Mouse (Mus musculus): ENCODE measurements around the gene Crhr2.
A peak's percentile ranks its signal among the peaks of the same experiment; 100 is the strongest.

Crhr2 gene

DNA sequence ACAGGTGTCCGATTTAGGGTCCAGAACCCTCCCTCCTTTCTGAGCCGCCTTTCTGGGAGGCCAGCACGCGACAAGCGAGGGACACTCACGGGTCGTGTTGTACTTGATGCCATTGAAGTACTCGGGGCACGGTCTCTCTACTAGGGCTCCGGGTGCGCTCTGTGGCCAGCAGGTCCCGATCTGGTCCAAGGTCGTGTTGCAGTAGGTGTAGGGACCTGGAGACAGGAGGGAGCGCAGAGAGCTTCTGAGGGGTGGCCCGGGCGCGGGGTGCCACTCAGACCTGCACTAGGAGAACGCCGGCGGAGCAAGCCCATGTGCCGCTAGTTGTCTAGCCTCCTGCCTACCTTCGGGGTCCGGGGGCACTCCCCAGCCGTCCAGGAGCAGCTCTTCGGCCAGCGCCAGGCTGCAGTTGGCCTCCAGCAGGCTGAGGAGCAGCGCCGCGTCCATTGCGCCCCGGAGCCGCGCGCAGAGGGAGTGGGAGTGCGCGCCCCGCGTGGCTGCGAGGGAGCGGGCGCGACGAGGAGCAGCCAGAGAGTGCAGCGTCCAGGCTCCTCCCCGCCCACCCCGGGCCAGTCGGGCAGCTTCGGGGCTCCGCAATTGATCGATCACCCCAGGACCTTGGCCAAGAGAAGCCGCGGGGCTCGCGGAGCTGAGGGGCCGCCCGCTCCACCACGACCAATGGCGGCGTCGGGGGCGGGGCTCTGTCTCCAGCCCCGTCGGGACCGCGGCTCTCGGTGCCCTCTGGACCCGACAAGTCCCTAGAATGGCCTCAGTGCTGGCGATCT is 15.3 kb downstream of the Crhr2 start:
- DNase-seq (ENCODE audit: low spot score), result no peak

DNA sequence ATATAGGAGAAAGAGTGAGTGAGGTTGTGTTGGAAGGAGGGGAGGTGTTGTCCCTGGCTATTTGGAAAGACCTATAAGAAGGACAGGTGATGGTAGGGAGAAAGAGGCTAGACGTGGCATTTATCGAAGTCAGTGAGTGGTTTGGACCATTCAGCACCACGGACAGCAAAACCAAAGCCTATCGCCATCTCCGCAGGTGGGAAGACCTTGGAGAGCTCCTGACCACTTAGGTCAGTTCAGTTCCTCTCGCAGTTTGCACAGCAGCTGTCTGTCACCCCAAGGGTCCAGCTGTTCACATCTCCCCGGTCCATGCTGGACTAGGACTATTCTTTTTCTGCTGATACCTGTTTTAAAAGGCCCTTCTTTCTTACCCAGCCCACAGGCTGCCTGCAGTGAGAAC is 24.5 kb downstream of the Crhr2 start:
- DNase-seq (ENCODE audit: low spot score), result no peak

DNA sequence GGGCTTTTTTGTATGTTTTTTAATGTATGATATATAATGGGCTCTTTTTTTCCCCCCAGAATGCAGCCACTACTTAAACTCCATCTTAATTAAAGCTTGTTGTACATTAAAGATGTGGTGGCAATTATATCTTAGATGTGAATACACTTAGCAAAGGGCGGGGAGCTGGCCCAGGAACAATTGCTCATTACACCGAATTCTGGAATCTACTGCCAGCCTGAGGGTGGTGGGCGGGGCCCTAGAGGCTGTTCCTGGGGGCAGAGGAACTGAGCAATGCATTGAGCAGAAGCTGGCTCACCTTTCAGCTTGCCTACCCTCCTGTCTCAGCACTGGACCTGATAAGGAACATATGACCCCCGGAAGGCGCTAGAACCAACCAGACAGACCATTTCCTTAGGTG is 34.2 kb downstream of the Crhr2 start:
- DNase-seq (ENCODE audit: low spot score), result no peak

DNA sequence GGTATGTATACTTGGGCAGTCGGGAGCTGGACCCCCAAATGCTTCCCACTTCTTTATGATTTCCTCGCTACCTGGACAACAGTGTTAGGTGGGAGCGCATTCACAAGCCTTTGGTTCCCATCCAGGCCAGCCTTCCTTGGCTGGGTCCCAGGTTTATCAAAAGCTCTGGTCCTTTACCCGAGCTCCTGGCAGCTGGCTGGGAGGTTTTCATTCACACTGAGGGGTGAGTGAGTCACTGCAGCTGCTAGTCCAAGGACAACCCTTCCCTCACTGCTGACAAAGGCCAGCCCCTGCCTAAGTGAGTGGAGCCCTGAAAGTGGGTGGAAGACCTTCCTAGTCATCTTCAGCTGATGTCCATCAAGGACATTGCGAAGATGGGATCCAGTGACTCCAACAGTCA is 34.8 kb downstream of the Crhr2 start:
- DNase-seq (ENCODE audit: low spot score), result no peak

DNA sequence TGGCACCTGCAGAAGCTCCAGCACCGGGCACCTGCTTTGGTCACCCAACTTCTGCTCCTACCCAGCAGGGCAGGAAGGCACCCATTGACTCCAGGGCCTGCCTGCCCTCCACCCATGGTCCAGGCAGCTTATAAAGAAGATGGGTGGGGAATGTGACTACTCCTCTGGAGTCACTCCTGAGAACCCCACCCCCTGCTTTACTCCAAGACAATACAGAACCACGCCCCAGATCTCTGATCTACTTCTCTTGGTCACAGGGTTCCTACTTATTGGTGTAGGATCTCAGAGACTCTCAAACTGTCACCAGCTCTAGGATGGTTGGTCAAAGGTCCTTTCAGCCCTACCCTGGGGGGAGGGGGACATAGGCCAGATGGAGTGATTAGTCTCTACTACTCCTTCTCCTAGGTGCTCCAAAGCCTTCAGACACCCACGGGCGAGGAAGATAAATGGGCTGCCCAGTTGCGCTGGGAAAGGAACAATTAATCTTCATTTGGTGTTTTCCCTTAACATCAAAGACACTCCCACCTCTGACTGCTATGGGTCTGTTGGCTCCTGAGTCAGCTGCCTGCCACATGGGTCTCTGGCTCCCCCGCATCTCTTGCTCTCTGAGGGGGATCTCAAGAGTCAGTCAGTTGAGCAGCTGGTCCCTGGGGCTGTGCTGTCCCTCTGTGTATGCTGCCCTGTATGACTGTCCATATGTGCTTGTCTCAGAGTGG is 39.2 kb downstream of the Crhr2 start:
- DNase-seq (ENCODE audit: low spot score), result no peak

DNA sequence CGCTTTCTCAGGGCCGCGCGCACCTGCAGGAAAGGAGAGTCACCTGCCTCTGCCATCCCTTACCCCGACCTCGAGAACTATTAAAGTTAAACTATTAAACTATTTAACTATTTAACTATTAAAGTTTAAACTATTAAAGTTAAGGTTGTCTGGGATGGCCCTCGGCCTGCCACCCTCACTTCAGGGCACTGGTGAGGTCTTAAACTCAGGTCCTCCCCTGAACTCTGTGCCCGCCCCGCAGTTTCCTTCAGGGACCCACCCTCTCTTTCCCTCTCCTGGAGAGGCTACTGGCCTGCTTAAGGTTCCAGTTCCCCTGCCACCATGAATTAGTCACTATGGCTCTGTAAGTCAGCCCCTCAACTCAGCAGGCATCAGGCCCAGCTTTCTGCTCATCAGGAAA is 41.4 kb downstream of the Crhr2 start:
- no peak for DNase-seq (ENCODE audit: low spot score)

DNA sequence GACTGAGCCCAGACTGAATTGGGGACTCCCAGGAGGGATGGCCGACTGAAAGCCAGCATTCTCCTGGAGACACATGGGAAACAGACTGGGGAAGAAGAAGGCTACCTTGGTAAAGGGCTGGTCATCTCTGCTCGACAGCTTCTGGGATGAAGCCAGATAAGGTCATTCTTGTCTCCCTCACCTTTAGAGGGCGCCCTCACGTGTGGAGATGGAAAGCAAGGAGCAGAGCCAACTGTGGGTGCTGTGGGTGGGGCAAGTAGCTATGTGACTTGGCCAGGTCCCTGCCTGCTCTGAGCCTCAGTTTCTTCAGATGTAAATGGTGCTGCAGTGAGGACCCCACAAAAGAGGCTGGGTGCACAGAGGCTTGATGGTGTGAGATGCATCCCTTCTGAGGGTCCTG is 42.2 kb downstream of the Crhr2 start:
- DNase-seq (ENCODE audit: low spot score), result no peak

DNA sequence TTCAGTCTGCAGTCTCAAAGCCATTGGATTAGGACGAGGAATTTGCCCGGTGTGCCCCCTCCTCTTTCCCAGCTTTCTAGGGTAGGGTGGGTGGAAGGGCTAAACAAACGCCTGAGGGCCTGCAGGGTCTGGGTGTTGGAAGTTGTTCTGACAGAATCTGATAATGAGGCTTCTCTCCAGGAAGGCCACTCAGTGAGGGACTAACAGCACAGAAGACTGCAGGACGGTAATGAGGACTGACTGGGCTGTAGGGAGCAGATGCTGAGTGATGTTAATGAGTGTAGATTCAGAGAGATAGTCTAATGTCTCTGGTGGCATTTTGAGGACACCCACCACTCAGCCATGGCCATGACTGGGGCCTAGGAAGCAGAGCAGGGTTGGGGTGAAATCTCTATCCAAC is 45.5 kb downstream of the Crhr2 start:
- DNase-seq (ENCODE audit: low spot score), result no peak

DNA sequence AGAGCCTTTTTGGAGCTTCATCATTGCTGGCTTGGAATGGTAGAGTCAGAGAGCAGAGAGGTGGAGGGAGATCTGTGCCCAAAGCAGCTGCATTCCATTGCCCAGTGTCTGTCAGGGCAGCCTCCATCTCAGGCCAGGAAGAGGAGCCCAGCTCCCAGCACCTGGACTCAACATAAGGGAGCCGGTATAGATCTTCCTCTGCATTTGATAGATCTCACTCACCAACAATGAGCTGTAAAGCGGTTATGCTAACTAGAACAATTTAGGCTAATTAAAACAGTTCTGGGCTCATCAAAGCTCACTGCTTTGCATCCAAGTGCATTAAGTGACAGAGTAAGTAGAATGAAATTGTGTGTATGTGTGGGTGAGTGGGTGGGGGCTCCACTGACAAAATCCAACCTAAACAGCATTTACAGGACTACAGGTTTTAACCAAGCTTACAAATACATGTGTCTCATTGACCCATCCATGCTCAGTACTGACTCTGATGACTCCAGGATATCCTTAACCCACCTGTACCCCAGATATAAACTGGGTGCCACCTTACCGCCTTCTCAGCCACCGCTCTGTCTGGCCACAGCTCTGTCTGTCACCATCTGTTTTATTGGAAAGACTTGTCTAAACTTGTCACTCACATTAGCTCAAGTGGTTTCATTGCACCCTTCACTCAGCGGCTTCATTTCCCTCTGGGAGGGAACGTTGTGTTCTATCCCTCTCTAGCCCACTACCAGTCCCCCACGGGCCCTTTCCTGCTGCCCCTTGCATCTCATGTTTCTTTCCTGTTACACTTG is 50.4 kb downstream of the Crhr2 start:
- DNase-seq (ENCODE audit: low spot score), result no peak

DNA sequence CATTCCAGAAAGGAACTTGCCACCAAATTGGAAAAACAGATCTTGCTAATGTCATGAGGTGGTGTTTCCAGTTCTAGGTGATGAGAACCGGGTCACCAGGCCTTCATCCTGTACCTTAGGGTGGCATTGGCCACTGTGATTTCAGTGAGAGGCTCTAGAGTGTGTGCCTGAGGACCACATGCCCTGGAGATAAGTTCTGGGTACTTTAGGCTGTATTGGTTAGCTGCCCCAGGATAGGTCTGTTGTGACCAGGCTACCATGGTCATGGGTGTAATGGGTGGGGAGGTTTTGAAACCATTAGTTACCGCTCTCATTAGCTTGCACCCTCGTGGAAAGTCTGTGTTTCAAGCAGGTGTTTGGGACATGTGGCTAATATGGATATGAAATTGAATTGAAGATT is 51.4 kb downstream of the Crhr2 start:
- no peak for DNase-seq (ENCODE audit: low spot score)

DNA sequence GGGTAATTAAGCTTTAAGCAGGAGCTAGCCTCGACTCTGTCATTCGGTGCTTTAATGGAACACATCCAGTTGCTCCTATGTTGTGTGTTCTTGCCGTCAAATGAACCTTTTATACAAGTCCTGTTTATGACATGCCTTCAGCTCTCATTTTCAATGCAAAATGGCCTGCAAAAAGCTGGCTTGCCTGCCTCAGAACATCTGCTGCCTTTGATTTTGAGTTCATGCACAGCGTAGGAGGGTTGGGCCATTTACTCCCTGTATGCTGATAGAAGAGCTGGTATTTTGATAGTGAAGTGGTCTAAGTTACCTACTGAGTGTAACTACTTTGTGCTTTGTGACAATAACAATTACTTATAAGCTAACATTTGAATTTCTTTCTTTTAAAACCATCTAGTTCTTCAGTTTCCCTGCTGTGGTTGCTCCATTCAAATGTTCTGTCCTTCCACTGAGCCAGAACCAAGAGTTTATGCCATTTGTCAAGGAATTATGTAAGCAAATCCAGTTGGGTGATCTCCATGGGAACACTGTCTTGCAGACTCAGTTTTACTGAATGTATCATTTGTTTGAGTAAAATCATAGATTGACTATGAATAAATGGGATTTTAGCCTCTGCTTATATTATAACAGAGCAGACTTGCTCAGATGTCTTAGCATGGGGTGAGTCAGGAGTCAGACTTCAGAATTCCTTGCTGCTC is 56.1 kb downstream of the Crhr2 start:
- no peak for DNase-seq (ENCODE audit: low spot score)

DNA sequence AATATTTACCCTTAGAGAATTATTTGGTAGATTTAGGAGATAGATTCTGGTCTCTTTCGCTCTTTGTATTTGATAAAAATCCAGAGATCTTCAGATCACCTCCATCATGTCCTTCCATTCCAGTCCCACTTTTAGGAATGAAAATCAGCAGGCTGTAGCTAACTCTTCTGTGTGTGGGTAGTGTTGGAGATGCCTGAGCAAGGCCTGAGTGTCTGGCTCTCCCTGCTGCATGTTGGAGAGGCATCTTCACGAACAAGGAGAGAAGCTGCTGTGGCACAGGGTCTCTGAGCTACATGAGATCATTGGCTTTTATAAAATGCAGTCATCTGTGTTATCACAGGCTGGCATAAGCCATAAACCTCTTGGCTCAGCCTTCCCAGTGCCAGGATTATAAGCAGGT is 66.9 kb downstream of the Crhr2 start:
- DNase-seq (ENCODE audit: low spot score), result no peak

DNA sequence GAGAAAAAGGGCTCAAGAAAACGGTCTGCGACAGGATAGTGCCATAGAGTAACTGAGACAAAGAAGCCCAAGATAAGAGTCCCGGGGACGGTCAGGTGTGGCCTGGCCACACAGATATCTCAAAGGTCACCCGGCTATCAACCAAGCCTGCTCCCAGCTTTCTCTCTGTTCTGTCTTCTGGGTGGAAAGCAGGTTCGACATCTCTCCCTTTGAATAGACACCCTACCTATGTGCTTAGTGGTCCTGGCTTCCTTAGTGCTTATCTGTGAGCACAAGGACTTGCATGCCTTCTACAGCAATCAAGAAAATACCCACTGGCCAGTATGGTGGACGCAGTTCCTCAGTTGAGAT is 68.4 kb downstream of the Crhr2 start:
- no peak for DNase-seq (ENCODE audit: low spot score)

DNA sequence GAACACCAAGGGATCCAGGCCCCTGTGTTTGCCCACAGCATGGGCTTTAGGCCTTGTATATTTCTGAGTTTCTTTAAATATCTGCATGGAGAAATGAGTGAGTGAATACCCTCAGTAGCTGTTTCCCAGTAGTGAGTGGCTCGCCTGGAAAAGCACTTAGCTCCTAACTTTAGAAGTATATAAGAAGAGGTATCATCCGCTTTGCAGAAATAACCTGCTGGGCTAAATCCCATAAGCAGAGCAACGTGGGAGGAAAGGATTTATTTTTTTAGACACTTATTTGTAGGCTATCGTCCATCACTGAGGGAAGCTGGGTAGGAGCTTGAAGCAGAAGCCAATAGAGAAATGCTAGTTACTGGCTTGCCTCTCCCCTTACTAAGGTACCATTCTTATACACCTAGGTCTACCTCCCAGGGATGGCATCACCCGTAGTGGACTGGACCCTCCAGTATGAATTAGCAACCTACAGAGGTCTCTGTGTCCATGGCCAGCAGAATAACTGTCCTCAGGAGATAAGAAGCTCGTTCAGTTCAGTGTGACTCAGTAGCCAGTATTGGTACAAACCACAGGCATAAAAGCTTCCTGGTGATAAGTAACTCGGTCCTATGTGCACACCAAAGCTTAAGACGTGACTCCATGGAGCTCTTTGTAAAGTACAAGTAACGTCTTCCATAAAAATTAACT is 68.9 kb downstream of the Crhr2 start:
- DNase-seq (ENCODE audit: low spot score), result no peak

DNA sequence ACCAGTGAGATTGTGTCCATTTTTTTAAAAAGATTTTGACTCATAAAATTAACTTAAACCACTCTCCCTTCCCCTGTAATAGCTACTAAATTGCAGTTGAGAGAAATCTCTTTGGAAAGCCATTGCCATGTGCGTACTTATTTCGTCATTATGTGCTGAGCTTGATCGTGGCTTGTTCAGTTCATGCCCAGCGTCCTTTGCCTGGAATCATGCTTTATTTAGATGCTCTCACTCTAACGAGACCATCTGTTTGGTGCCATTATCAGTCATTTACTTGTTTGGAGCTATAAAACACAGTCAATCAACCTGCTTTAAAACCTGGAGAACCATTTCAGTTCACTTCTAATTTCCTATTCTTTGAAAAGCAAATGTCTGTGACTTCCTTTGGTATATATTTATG is 70.6 kb downstream of the Crhr2 start:
- peak; percentile 26 for DNase-seq (ENCODE audit: low spot score)

DNA sequence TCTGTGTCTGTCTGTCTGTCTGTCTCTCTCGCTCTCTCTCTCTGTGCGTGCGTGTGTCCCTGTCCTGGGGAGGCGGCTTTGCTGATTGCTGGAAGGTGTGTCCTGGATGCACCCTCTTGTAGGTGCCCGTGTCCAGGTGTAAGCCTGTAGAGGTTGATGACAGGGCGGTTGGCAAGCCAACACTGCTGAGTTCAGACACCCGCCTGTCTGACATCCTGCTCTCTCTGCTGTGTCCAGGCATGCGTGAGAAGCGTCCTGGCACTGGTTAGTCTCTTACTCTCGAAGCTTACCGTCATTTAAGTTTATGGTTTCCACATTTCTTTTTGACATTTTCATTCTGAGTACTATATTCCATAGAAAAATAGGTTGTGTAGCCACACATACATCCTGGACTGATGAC is 71.5 kb downstream of the Crhr2 start:
- DNase-seq (ENCODE audit: low spot score), result no peak

DNA sequence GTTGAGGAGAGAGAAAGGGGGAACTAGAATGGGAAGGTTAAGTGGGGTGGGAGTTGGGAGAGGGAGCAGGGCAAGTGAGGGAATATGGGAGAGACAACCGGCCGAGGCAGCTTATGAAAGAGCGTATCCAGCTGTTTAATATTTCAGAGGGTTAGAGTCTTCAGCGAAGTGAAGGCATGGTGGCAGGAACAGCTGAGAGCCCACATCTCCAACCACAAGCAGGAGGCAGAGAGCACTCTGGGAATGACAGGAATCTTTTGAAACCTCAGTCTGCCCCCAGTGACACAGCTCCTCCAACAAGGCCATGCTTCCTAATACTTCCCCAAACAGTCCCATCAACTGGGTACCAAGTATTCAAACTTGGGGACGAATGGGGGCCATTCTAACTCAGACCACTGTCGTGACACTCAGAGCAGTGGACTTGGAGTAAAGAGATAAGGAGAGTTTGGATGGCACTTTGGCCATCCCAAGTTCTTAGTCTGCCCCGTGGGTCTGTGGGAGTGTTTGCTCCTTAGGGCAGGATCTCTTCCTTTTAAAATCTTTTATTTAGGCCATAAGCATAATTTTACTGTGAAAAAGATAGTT is 72.5 kb downstream of the Crhr2 start:
- DNase-seq (ENCODE audit: low spot score), result no peak

DNA sequence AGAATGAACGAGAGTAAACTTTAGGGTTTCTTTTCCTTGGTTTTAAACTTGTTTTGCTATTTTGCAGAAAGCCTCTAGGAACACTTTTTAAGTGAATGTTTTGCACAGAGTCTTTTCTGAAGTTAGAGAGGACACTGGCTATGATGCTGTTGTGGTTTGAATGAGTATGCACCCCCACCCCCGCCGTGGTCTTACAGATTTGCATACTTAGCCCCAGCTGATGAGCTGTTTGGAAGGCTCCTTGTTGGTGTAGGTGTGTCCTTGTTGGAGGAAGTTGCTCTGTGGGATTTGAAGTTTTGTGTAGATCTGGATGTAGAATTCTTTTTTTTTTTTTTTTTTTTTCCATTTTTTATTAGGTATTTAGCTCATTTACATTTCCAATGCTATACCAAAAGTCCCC is 75.4 kb downstream of the Crhr2 start:
- no peak for DNase-seq (ENCODE audit: low spot score)

DNA sequence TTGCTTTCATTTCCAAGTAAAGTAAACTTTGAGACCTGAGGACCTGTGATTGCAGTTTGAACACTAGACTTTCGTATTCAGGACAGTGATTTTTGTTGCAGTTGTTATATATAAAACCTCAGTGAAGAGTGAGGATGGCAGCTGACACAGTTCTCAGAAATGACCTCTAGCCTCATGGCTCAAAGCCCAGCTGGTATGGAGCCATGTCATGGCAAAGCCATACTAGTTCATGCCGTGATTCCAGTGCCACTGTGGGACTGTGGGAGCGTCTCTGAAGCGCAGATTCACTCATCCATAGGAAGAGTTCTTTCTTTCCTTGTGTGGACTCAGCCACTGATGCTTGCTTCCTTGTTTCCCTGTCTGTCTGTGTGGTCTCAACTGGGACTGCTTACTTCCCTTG is 78.3 kb downstream of the Crhr2 start:
- no peak for DNase-seq (ENCODE audit: low spot score)

DNA sequence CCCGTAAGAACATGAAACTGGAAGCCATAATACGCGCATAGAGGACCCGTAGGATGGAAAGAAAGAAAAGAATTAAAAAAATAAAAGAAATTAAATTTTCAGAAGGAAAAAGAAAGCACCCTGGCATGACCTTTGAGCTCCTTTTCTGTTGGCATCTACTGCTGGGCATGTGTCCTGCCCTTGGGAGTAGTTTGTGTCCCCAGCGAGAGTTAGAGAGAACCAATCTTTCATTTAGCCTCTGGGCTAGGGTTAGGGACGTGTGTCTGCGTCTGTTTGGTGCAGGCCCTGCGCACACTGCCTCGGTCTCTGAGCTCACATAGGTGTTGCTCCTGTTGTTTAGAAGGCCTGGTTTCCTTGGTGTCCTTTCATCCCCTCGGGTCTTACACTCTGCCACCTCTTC is 83.6 kb downstream of the Crhr2 start:
- DNase-seq (ENCODE audit: low spot score), result no peak

DNA sequence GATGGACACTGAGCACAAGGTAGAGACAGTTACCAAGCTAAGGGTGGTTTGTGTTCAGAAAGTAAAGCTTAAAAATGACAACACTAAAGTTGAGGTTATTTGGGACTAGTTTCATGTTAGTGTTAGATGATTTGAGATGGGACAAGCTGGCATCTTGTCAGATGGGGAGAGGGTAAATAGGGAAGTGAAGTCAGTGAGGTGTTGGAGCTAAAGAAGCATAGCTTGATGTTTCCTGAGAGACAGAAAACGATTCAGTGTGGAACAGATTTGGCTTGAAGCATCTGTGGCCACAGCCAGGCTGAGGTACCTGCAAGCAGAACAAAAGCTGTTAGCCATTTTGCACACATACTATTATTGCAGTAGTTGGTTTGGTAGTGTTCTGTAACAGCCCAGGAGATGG is 87.5 kb downstream of the Crhr2 start:
- DNase-seq (ENCODE audit: low spot score), result no peak

DNA sequence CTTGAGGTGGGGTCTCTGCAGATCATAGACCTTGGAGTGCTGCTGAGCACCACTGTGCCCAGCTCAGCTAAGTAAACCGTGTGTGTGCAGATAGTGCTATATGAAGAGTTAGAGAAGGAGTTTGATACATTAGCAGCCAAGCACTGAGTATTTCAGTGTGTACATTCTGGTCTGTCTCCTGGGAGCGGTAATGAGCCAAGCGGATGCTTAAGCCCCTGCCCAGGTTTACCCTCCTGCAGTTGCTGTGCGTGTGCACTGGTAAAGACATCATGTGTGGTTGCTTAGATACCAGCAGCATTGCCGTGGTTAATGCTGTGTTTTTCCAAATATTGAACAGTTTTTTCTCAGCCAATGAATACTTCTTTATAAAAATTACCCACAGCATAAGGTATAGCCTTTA is 88.3 kb downstream of the Crhr2 start:
- no peak for DNase-seq (ENCODE audit: low spot score)

Data from layer of hippocampus, adult 9-10 months (tissue).